Mouse (Mus musculus) stomach, embryonic 16.5 days (tissue): ENCODE data around the gene Celsr1. TPM values are rescaled to one million over a fixed set of nuclear protein-coding genes. Genes with fewer than 3 reads are reported as not detected.

Experiments
- ATAC-seq: fragments of 200-750 bp; cut with Nextera tagmentation; 2 replicates; pipeline ENCODE4 v1.8.0; 2017; ENCODE audit warnings: moderate number of reproducible peaks, moderate TSS enrichment; ENCODE audit not compliant: insufficient read depth, low FRiP score
- H3K27ac ChIP-seq: fragments of 300-500 bp; sonication (generic); 2 replicates; pipeline ENCODE4 v1.5.1; 2014; ENCODE audit warnings: low read length
- H3K27me3 ChIP-seq: fragments of 300-500 bp; sonication (generic); 2 replicates; pipeline ENCODE4 v1.6.1; 2014; ENCODE audit warnings: low read length, control low read depth, mixed read lengths; ENCODE audit not compliant: control insufficient read depth, insufficient read depth
- H3K36me3 ChIP-seq: fragments of 300-500 bp; sonication (generic); 2 replicates; pipeline ENCODE4 v1.6.1; 2014; ENCODE audit warnings: low read length; ENCODE audit not compliant: control insufficient read depth, insufficient read depth
- H3K4me1 ChIP-seq: fragments of 300-500 bp; sonication (generic); 2 replicates; pipeline ENCODE4 v1.6.1; 2014; ENCODE audit warnings: low read length, control low read depth, mixed read lengths; ENCODE audit not compliant: control insufficient read depth, insufficient read depth
- H3K4me2 ChIP-seq: fragments of 300-500 bp; sonication (generic); 2 replicates; pipeline ENCODE4 v1.6.1; 2014; ENCODE audit warnings: low read depth, low read length, mixed read lengths
- H3K4me3 ChIP-seq: fragments of 300-500 bp; sonication (generic); replicated peaks from 2 replicates; pipeline ENCODE4 v1.5.1; 2014; ENCODE audit warnings: mild to moderate bottlenecking, low read length
- H3K9ac ChIP-seq: fragments of 300-500 bp; sonication (generic); 2 replicates; pipeline ENCODE4 v1.6.1; 2014; ENCODE audit warnings: low read length
- H3K9me3 ChIP-seq: fragments of 300-500 bp; sonication (generic); replicated peaks from 2 replicates; pipeline ENCODE4 v1.6.1; 2016; ENCODE audit warnings: low read length, control low read depth; ENCODE audit not compliant: control insufficient read depth
- WGBS: fragments of 180-500 bp; shearing (Covaris S2); extraction: QIAGEN DNeasy Blood & Tissue Kit; methylation state at CpG from one replicate; pipeline ENCODE4 v1.1.7; 2014; 5-methylcytosine and 5-hydroxymethylcytosine counted together
- polyA plus RNA-seq: library from polyadenylated mRNA; unstranded; fragments of >200 nt; fragmentation: Nextera tagmentation; extraction: Ambion mirVana; gene quantifications from 2 replicates; pipeline ENCODE4 v1.2.1, GENCODE M21; 2015

Celsr1 gene
- polyA plus RNA-seq, 1 experiment from 2014 or later, result 2.7 TPM

GRCm38 (mm10) chr15:86051878-86052478 lies 18.4 kb upstream of the Celsr1 start:
- Histone ChIP-seq H3K27ac (no peak overlapping the region), H3K4me2 (no peak overlapping the region), H3K27me3 (no peaks in the 10 kb centered on the region; the same call in 1 of the 2 replicates), H3K9ac (no peak overlapping the region), H3K9me3 (no peaks in the 10 kb centered on the region), H3K36me3 (no peaks in the 10 kb centered on the region), H3K4me1 (peaks cover 1% of the 10 kb centered on the region), H3K4me3 (no peak overlapping the region)
- no peak for ATAC-seq
- WGBS, result 65% methylated on average over 6 of the region's 6 CpGs

GRCm38 (mm10) chr15:86051152-86051551 lies 17.6 kb upstream of the Celsr1 start:
- no peak for ATAC-seq
- Histone ChIP-seq H3K9ac (no peak overlapping the region), H3K27ac (no peak overlapping the region), H3K9me3 (no peaks in the 10 kb centered on the region), H3K27me3 (no peaks in the 10 kb centered on the region; the same call in 1 of the 2 replicates), H3K4me2 (no peak overlapping the region), H3K4me3 (no peak overlapping the region), H3K36me3 (no peaks in the 10 kb centered on the region), H3K4me1 (no peaks in the 10 kb centered on the region; the same call in none of the 2 replicates)
- WGBS, result 75% methylated on average over 10 of the region's 10 CpGs

- ATAC-seq, result no peak
Measured at GRCm38 (mm10) chr15:86050170-86050743, 16.7 kb upstream of the Celsr1 start.

GRCm38 (mm10) chr15:86049510-86049909 lies 15.9 kb upstream of the Celsr1 start:
- no peak for ATAC-seq
- no peak overlapping the region for H3K4me3 ChIP-seq
- no peak overlapping the region for H3K27ac ChIP-seq
- H3K4me1 ChIP-seq, result no peaks in the 10 kb centered on the region; the same call in none of the 2 replicates
- no peak overlapping the region for H3K4me2 ChIP-seq
- no peaks in the 10 kb centered on the region for H3K36me3 ChIP-seq
- no peaks in the 10 kb centered on the region for H3K9me3 ChIP-seq
- 86% methylated on average over 3 of the region's 3 CpGs for WGBS
- H3K9ac ChIP-seq, result no peak overlapping the region
- H3K27me3 ChIP-seq, result no peaks in the 10 kb centered on the region

More at GRCm38 (mm10) chr15:86050170-86050743, 16.7 kb upstream of the Celsr1 start:
- 68% methylated on average over 4 of the region's 4 CpGs for WGBS
- H3K4me2 ChIP-seq, result no peak overlapping the region
- no peak overlapping the region for H3K9ac ChIP-seq
- H3K4me1 ChIP-seq, result no peaks in the 10 kb centered on the region; the same call in none of the 2 replicates
- H3K27me3 ChIP-seq, result no peaks in the 10 kb centered on the region; the same call in 1 of the 2 replicates
- no peak overlapping the region for H3K27ac ChIP-seq
- H3K9me3 ChIP-seq, result no peaks in the 10 kb centered on the region
- no peak overlapping the region for H3K4me3 ChIP-seq
- no peaks in the 10 kb centered on the region for H3K36me3 ChIP-seq

- Histone ChIP-seq H3K4me2 (no peak overlapping the region), H3K9ac (no peak overlapping the region), H3K9me3 (no peaks in the 10 kb centered on the region), H3K4me3 (no peak overlapping the region), H3K4me1 (no peaks in the 10 kb centered on the region), H3K27me3 (peaks cover 6% of the 10 kb centered on the region; the same call in 1 of the 2 replicates), H3K36me3 (no peaks in the 10 kb centered on the region), H3K27ac (no peak overlapping the region)
- 28% methylated on average over 4 of the region's 4 CpGs for WGBS
- ATAC-seq, result no peak
Measured at GRCm38 (mm10) chr15:86042364-86042763, 8.8 kb upstream of the Celsr1 start.

GRCm38 (mm10) chr15:86041421-86041820 lies 7.8 kb upstream of the Celsr1 start:
- ATAC-seq, result no peak
- peaks cover 6% of the 10 kb centered on the region; the same call in 1 of the 2 replicates for H3K27me3 ChIP-seq
- no peak overlapping the region for H3K4me2 ChIP-seq
- H3K4me1 ChIP-seq, result no peaks in the 10 kb centered on the region
- no peak overlapping the region for H3K4me3 ChIP-seq
- H3K27ac ChIP-seq, result peak overlapping the region; percentile 24; the same call in 1 of the 2 replicates
- WGBS, result 78% methylated on average over 5 of the region's 5 CpGs
- no peaks in the 10 kb centered on the region for H3K36me3 ChIP-seq
- no peaks in the 10 kb centered on the region for H3K9me3 ChIP-seq
- no peak overlapping the region for H3K9ac ChIP-seq

GRCm38 (mm10) chr15:86038802-86039201 lies 5.2 kb upstream of the Celsr1 start:
- peak; percentile 38; the same call in 1 of the 2 replicates for ATAC-seq
- Histone ChIP-seq H3K4me3 (no peak overlapping the region), H3K27me3 (peaks cover 7% of the 10 kb centered on the region; the same call in 1 of the 2 replicates), H3K9ac (no peak overlapping the region), H3K27ac (no peak overlapping the region), H3K4me2 (no peak overlapping the region), H3K4me1 (peaks cover 6% of the 10 kb centered on the region; the same call in 1 of the 2 replicates), H3K36me3 (no peaks in the 10 kb centered on the region), H3K9me3 (no peaks in the 10 kb centered on the region)
- WGBS, result 0% methylated on average over 2 of the region's 2 CpGs

GRCm38 (mm10) chr15:86035913-86036312 lies 2.3 kb upstream of the Celsr1 start:
- Histone ChIP-seq H3K36me3 (0 out of 2 replicates have a peak, but pooled peaks cover 9% of the 10 kb centered on the region), H3K9ac (no peak overlapping the region), H3K4me3 (no peak overlapping the region), H3K4me1 (peaks cover 9% of the 10 kb centered on the region), H3K4me2 (no peak overlapping the region), H3K27ac (peak overlapping the region; percentile 85), H3K9me3 (peaks cover 6% of the 10 kb centered on the region), H3K27me3 (peaks cover 28% of the 10 kb centered on the region)
- 46% methylated on average over 3 of the region's 3 CpGs for WGBS
- ATAC-seq, result peak; percentile 48; the same call in 1 of the 2 replicates

GRCm38 (mm10) chr15:86034781-86035360 lies 1.3 kb upstream of the Celsr1 start:
- Histone ChIP-seq H3K36me3 (0 out of 2 replicates have a peak, but pooled peaks cover 17% of the 10 kb centered on the region), H3K27me3 (peaks cover 28% of the 10 kb centered on the region), H3K4me1 (peaks cover 10% of the 10 kb centered on the region), H3K9ac (peak overlapping the region; percentile 81; the same call in 1 of the 2 replicates), H3K9me3 (peaks cover 8% of the 10 kb centered on the region), H3K4me3 (peak overlapping the region; percentile 63), H3K4me2 (peak overlapping the region; percentile 81), H3K27ac (peak overlapping the region; percentile 85)
- WGBS, result 8% methylated on average over 12 of the region's 12 CpGs
- peak; percentile 16; the same call in 1 of the 2 replicates for ATAC-seq
